Mouse (Mus musculus) ES-Bruce4 (cell line): ENCODE results near the gene Gm12184. TPM values are rescaled to one million over a fixed set of nuclear protein-coding genes. Genes with fewer than 3 reads are reported as not detected.

ENCODE experiments used
- H3K27ac ChIP-seq: 2 replicates; pipeline ENCODE4 v1.5.1; 2012; ENCODE audit warnings: low read length, inconsistent platforms; ENCODE audit not compliant: insufficient read depth
- H3K27me3 ChIP-seq: 2 replicates; pipeline ENCODE4 v1.6.1; 2012; ENCODE audit warnings: mild to moderate bottlenecking, low read length, inconsistent platforms; ENCODE audit not compliant: control insufficient read depth, poor library complexity, insufficient read depth, severe bottlenecking
- H3K36me3 ChIP-seq: 2 replicates; pipeline ENCODE4 v1.6.1; 2012; ENCODE audit warnings: inconsistent platforms, mild to moderate bottlenecking, low read length, moderate library complexity; ENCODE audit not compliant: control insufficient read depth, poor library complexity, insufficient read depth, severe bottlenecking
- H3K4me1 ChIP-seq: one replicate; pipeline ENCODE4 v1.8.1; 2011; ENCODE audit warnings: low read length; ENCODE audit not compliant: control insufficient read depth, insufficient read depth
- H3K4me3 ChIP-seq: 2 replicates; pipeline ENCODE4 v1.5.1; 2011; ENCODE audit warnings: low read depth, mild to moderate bottlenecking, low read length
- H3K9ac ChIP-seq: 2 replicates; pipeline ENCODE4 v1.6.1; 2012; ENCODE audit warnings: low read depth, mild to moderate bottlenecking, inconsistent platforms; ENCODE audit not compliant: poor library complexity, severe bottlenecking
- H3K9me3 ChIP-seq: replicated peaks from 2 replicates; pipeline ENCODE4 v1.6.1; 2012; ENCODE audit warnings: mild to moderate bottlenecking, low read length, inconsistent platforms; ENCODE audit not compliant: control insufficient read depth, poor library complexity, insufficient read depth, severe bottlenecking
- CTCF ChIP-seq: IDR thresholded peaks from one replicate; pipeline ENCODE4 v1.8.1; 2011; ENCODE audit warnings: low read depth, low read length
- EP300 ChIP-seq: IDR thresholded peaks from 2 replicates; pipeline ENCODE4 v1.6.1; 2011; ENCODE audit warnings: low read depth, low read length; ENCODE audit not compliant: insufficient read depth
- POLR2A ChIP-seq: IDR thresholded peaks from one replicate; pipeline ENCODE4 v1.8.1; 2011; ENCODE audit warnings: low read length; ENCODE audit not compliant: insufficient read depth
- polyA plus RNA-seq: library from polyadenylated mRNA; stranded (reverse); fragments of >200 nt; gene quantifications from 2 replicates; pipeline ENCODE4 v1.2.4, GENCODE M21; 2011; ENCODE audit warnings: low read depth; ENCODE audit not compliant: missing spikeins, insufficient read depth, insufficient read length

Gene Gm12184
- polyA plus RNA-seq, 1 experiment = 88.5 TPM

DNA sequence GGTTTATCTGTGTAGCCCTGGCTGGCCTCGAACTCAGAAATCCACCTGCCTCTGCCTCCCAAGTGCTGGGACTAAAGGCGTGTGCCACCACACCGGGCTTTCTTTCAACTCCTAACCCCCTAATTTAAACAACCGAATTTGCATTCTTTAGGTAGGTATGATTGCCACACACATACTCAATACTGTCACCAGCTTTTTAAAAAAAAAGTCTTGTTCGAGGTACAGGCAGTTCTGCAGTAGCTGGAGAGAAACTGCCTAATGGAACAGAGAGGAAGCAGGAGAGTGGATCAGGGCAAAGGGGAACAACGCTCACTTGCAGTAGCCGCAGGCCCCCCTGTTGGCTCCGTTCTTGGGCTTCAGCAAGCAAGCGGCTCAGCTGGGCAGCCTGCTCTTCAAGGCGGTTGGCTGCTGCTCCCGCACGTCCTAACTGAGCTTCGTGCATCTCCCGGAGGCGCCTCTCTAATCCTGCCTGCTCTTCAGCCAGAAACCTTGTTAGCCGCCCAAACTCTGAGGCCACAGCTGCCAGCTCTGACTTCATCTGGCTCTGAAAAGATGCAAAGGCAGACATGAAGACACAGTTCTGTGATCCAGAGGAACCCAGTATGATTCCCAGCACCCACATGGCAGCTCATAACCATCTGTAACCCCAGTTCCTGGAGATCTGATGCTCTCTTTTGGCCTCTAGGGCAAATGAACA, 17.6 kb downstream of the Gm12184 start:
- Histone ChIP-seq H3K27ac (0 out of 2 replicates have a peak overlapping the region, but pooled peaks have one; percentile 17), H3K9ac (no peak overlapping the region), H3K4me3 (no peak overlapping the region), H3K9me3 (no peaks in the 10 kb centered on the region), H3K36me3 (peaks cover 78% of the 10 kb centered on the region), H3K27me3 (no peaks in the 10 kb centered on the region), H3K4me1 (no peaks in the 10 kb centered on the region)
- TF ChIP-seq CTCF (no peak), POLR2A (no peak), EP300 (no peak)

- Histone ChIP-seq H3K9ac (no peak overlapping the region), H3K36me3 (peaks cover 82% of the 10 kb centered on the region), H3K27me3 (no peaks in the 10 kb centered on the region), H3K4me3 (no peak overlapping the region), H3K9me3 (no peaks in the 10 kb centered on the region), H3K27ac (no peak overlapping the region), H3K4me1 (no peaks in the 10 kb centered on the region)
- TF ChIP-seq EP300 (no peak), POLR2A (no peak), CTCF (no peak)
Measured at GRCm38 (mm10) chr11:48808304-48808646, 18.2 kb downstream of the Gm12184 start.

GRCm38 (mm10) chr11:48807563-48808303, 18.7 kb downstream of the Gm12184 start:
- H3K36me3 ChIP-seq = peaks cover 83% of the 10 kb centered on the region
- H3K9ac ChIP-seq = no peak overlapping the region

GRCm38 (mm10) chr11:48806856-48807562, 19.4 kb downstream of the Gm12184 start:
- no peak overlapping the region for H3K27ac ChIP-seq
- no peaks in the 10 kb centered on the region for H3K27me3 ChIP-seq
- TF ChIP-seq EP300 (no peak), POLR2A (no peak), CTCF (no peak)
- H3K4me3 ChIP-seq = no peak overlapping the region
- H3K9me3 ChIP-seq = no peaks in the 10 kb centered on the region
- no peak overlapping the region for H3K9ac ChIP-seq
- H3K36me3 ChIP-seq = peaks cover 83% of the 10 kb centered on the region
- H3K4me1 ChIP-seq = no peaks in the 10 kb centered on the region

More at GRCm38 (mm10) chr11:48807563-48808303, 18.7 kb downstream of the Gm12184 start:
- Histone ChIP-seq H3K27ac (no peak overlapping the region), H3K27me3 (no peaks in the 10 kb centered on the region), H3K4me1 (no peaks in the 10 kb centered on the region), H3K4me3 (no peak overlapping the region), H3K9me3 (no peaks in the 10 kb centered on the region)
- no peak for TF ChIP-seq POLR2A
- TF ChIP-seq EP300 = no peak
- TF ChIP-seq CTCF = no peak

DNA sequence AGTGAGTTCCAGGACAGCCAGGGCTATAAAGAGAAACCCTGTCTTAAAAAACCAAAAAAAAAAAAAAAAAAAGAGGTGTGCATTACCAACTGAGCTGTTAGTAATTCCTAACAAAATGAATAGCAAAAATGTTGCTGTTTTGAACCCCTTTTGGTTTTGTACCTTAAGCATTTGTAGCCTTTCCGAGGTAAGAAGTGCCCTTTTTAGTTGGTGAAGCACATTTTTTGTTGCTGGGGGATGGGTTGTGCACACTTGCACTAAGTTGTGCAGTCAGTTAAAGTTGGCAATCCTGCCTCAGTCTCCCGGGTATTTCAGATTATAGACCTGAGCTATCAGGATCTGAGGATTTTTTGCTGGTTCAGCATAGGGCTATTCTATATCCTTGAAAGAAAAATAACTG, 21.5 kb downstream of the Gm12184 start:
- TF ChIP-seq CTCF = no peak
- TF ChIP-seq POLR2A = no peak
- no peak for TF ChIP-seq EP300
- Histone ChIP-seq H3K9me3 (no peaks in the 10 kb centered on the region), H3K27ac (no peak overlapping the region), H3K4me3 (no peak overlapping the region), H3K27me3 (no peaks in the 10 kb centered on the region), H3K36me3 (peaks cover 78% of the 10 kb centered on the region), H3K4me1 (no peaks in the 10 kb centered on the region), H3K9ac (no peak overlapping the region)
